Mouse (Mus musculus) hindbrain, embryonic 12.5 days (tissue): ENCODE measurements at regions not wholly inside any gene's neighbourhood (a gene's known extent, or its start where the extent isn't known, plus 50 kb on each side); places are given as distances from the start of the nearest gene placed in this dataset.

Experiments
- ATAC-seq: fragments of 200-750 bp; cut with Nextera tagmentation; 2 replicates; pipeline ENCODE4 v1.8.0; 2017; ENCODE audit warnings: moderate TSS enrichment; ENCODE audit not compliant: low FRiP score
- H3K27ac ChIP-seq: fragments of 300-500 bp; sonication (generic); 2 replicates; pipeline ENCODE4 v1.5.1; 2016; ENCODE audit warnings: mild to moderate bottlenecking
- H3K27me3 ChIP-seq: fragments of 300-500 bp; sonication (generic); 2 replicates; pipeline ENCODE4 v1.6.1; 2016; ENCODE audit warnings: mild to moderate bottlenecking
- H3K36me3 ChIP-seq: fragments of 300-500 bp; sonication (generic); 2 replicates; pipeline ENCODE4 v1.6.1; 2016; ENCODE audit warnings: mild to moderate bottlenecking
- H3K4me1 ChIP-seq: fragments of 300-500 bp; sonication (generic); 2 replicates; pipeline ENCODE4 v1.6.1; 2016
- H3K4me2 ChIP-seq: fragments of 300-500 bp; sonication (generic); replicated peaks from 2 replicates; pipeline ENCODE4 v1.6.1; 2016; ENCODE audit warnings: mild to moderate bottlenecking
- H3K4me3 ChIP-seq: fragments of 300-500 bp; sonication (generic); 2 replicates; pipeline ENCODE4 v1.5.1; 2016; ENCODE audit warnings: mild to moderate bottlenecking
- H3K9ac ChIP-seq: fragments of 300-500 bp; sonication (generic); 2 replicates; pipeline ENCODE4 v1.6.1; 2016; ENCODE audit warnings: mild to moderate bottlenecking, moderate library complexity
- H3K9me3 ChIP-seq: fragments of 300-500 bp; sonication (generic); replicated peaks from 2 replicates; pipeline ENCODE4 v1.6.1; 2016; ENCODE audit warnings: mild to moderate bottlenecking
- WGBS: fragments of 180-500 bp; shearing (Covaris S2); methylation state at CpG from one replicate; pipeline ENCODE4 v1.1.7; 2016; 5-methylcytosine and 5-hydroxymethylcytosine counted together

DNA sequence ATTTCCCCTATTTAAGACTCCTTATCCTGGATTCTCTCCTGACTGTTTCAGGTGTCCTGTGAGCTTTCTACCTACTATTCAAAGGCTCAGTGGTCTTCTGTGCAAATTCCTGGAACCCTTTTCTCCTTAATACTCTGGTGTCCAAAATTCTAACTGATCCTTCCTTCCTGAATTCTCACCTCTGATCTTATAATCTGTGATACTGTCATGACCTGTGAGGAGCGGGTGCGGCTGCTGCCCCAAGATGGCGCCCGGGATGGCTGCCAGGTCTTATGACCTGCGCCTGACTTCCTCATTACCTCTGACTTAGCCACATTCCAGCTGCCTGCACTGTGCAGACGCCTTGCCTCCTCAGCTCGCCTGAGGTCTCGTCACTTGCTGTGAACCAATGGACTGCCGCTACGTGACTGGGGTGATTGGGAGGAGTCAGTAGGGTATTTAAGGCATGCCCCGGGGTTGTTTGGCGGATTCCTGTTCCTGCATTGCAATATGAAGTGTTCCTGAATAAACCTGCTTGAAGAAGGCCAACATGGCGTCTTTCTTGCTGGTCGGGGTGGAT lies 131.2 kb downstream of the Ptbp2 start:
- WGBS = 95% methylated on average over 14 of the region's 14 CpGs
- H3K9ac ChIP-seq = no peak overlapping the region
- H3K36me3 ChIP-seq = no peaks in the 10 kb centered on the region
- H3K4me2 ChIP-seq = no peak overlapping the region
- H3K9me3 ChIP-seq = no peaks in the 10 kb centered on the region
- no peaks in the 10 kb centered on the region for H3K27me3 ChIP-seq
- no peak overlapping the region for H3K27ac ChIP-seq
- ATAC-seq = no peak
- H3K4me1 ChIP-seq = no peaks in the 10 kb centered on the region
- H3K4me3 ChIP-seq = no peak overlapping the region

DNA sequence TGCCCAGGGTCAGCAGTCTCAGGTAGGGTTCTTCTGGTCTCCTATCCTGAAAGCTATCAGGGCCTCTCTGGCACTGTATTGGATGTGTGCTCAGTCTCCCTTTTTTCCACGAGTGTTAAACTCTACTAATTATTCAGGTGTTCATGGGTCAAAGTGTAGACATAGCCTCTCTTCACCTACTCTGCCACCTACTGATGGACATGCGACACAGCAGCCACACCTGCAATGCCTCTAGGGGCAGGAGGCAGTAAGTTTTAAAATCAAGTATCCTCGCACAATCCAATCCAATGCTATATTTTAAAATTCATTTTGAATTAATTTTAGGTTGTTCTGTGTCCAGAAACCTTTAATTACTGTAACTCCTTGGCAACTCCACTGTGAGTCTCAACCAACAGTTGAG lies 145.6 kb downstream of the Ptbp2 start:
- H3K27ac ChIP-seq = no peak overlapping the region
- 0 out of 2 replicates have a peak, but pooled peaks cover 3% of the 10 kb centered on the region for H3K4me1 ChIP-seq
- no peaks in the 10 kb centered on the region for H3K36me3 ChIP-seq
- no peaks in the 10 kb centered on the region for H3K9me3 ChIP-seq
- H3K27me3 ChIP-seq = no peaks in the 10 kb centered on the region
- ATAC-seq = no peak
- no peak overlapping the region for H3K9ac ChIP-seq
- H3K4me3 ChIP-seq = no peak overlapping the region
- 58% methylated on average over 3 of the region's 3 CpGs for WGBS
- H3K4me2 ChIP-seq = no peak overlapping the region

DNA sequence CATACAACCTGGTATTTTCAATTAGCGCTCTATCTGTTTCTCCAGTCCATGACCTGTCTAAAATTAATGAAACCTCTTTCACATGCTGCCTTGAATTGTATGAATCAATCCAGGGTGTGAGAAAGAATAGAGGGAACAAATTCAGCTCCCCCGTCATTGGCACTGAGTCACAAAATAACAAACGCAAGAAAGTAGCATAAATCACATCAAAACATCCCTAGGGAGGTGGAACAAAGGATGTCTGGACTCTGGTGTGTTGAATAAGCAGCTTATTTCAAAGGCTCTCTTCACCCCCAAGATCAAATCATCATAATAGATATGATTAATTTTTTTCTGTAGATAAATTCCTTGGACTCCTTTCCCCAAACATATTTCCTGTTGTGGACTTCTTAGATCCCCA lies 148.6 kb downstream of the Ptbp2 start:
- H3K27me3 ChIP-seq = no peaks in the 10 kb centered on the region
- WGBS = 54% methylated on average over 3 of the region's 3 CpGs

DNA sequence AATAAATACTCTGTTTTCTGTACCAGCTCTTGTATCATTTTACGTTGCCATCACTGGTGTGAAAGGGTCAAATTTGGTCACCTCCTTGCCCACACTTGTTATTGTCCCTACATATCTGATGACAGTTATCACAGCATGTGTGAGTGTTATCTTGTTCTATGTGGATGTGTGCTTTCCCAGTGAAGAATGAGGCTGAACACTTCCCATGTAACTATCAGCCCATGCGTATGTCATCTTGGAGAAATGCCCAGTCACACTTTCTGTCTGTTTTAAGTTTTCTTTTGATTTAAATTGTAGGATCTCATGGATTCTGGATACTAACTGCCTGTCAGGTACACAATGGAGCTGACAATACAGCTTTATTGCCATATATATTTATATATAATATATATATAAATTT lies 150.8 kb downstream of the Ptbp2 start:
- Histone ChIP-seq H3K9ac (no peak overlapping the region), H3K27ac (no peak overlapping the region), H3K4me1 (0 out of 2 replicates have a peak, but pooled peaks cover 3% of the 10 kb centered on the region), H3K9me3 (no peaks in the 10 kb centered on the region), H3K36me3 (no peaks in the 10 kb centered on the region), H3K4me3 (no peak overlapping the region), H3K4me2 (no peak overlapping the region), H3K27me3 (no peaks in the 10 kb centered on the region)
- 83% methylated on average over 2 of the region's 2 CpGs for WGBS
- no peak for ATAC-seq

More for the DNA sequence above, 148.6 kb downstream of the Ptbp2 start:
- Histone ChIP-seq H3K4me2 (no peak overlapping the region), H3K9me3 (no peaks in the 10 kb centered on the region), H3K4me1 (0 out of 2 replicates have a peak, but pooled peaks cover 3% of the 10 kb centered on the region), H3K27ac (no peak overlapping the region), H3K9ac (no peak overlapping the region), H3K4me3 (no peak overlapping the region), H3K36me3 (no peaks in the 10 kb centered on the region)
- no peak for ATAC-seq

DNA sequence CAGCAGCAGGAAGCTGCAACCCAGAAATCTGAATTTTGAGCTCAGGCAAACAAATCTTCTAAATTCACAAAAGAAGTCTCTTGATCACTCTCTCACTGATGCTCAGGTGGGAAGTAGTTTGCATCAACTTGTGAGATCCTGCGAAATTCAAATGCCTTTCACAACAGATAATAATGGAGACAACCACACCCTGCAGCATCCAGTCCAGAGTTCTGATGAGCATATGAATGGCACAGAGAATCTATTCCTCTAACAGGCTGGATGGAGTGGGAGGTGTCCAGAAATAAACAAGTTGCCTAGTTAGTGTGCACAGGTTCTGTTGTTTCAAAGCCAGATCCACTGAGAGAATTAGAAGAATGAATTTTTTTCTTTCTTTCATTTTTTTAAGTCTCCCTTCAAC lies 178.2 kb downstream of the Ptbp2 start:
- Histone ChIP-seq H3K9ac (no peak overlapping the region), H3K27ac (no peak overlapping the region), H3K4me1 (no peaks in the 10 kb centered on the region), H3K4me2 (no peak overlapping the region), H3K4me3 (no peak overlapping the region), H3K9me3 (no peaks in the 10 kb centered on the region), H3K27me3 (no peaks in the 10 kb centered on the region), H3K36me3 (no peaks in the 10 kb centered on the region)
- 84% methylated on average over 1 of the region's 1 CpGs for WGBS
- ATAC-seq = no peak

DNA sequence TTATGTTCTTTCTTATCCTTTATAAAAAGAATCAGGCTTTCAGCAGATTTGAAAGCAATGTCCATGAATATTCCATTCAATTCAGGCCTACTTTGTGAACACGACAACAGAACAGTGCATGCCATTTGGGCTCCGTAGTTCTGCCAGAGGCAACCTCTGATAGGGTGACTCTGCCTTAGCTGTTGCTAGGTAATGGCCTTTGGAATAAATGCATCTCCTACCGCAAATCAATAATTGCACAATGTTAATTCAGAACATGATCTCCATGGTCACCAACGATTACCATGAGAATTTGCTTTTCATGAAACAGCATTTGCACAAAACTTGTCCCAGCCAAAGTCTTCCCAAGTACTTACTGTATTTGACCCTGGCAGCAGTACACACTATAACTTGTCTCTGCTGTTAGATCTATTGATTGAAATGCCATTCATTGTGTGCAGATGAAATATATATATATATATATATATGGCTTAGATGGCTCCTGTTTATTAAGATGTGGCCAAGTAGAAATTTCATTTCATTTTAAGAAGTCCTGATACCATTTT lies 195.3 kb downstream of the Ptbp2 start:
- Histone ChIP-seq H3K9ac (no peak overlapping the region), H3K27ac (no peak overlapping the region), H3K4me2 (no peak overlapping the region), H3K36me3 (no peaks in the 10 kb centered on the region), H3K9me3 (no peaks in the 10 kb centered on the region), H3K27me3 (no peaks in the 10 kb centered on the region), H3K4me1 (no peaks in the 10 kb centered on the region), H3K4me3 (no peak overlapping the region)
- 38% methylated on average over 4 of the region's 4 CpGs for WGBS
- peak; percentile 87 for ATAC-seq

DNA sequence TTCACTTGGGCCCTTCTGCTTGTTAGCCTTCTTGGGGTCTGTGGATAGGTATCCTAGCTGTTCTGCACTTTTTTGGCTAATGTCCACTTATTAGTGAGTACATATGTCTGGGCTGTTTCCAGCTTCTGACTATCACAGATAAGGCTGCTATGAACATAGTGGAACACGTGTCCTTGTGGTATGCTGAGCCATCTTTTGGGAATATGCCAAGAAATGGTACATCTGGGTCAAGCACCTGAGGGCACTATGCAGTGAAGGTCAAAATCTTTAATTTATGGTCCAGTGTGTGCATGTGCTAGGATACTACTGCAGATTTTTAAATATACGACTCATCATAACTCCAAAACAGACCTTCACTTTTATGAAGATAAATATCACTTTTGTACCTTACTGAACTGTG lies 196.3 kb downstream of the Ptbp2 start:
- Histone ChIP-seq H3K36me3 (no peaks in the 10 kb centered on the region), H3K9me3 (no peaks in the 10 kb centered on the region), H3K4me1 (no peaks in the 10 kb centered on the region), H3K27me3 (no peaks in the 10 kb centered on the region), H3K4me2 (no peak overlapping the region), H3K4me3 (no peak overlapping the region), H3K9ac (no peak overlapping the region), H3K27ac (no peak overlapping the region)
- WGBS = 83% methylated on average over 2 of the region's 2 CpGs
- ATAC-seq = no peak

DNA sequence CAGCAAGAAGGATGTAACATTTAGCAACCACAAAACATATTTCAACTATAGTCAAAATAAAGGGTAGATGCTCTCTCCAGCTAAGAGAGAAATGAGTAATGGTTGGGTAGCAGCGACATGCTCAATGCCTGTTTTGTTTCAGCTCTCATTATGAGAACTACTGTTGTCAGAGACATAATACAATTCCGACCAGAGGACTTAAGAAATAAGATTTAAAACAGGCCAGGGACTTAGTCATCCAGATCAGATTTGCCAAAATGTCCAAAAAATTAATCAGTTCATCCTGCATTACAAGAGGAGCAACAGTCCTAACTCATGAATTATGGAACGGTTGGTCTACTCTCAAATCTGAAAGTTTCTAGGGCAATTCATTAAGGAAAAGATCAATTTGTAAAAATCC lies 208.8 kb downstream of the Ptbp2 start:
- H3K27ac ChIP-seq = no peak overlapping the region
- no peaks in the 10 kb centered on the region for H3K4me1 ChIP-seq
- H3K4me3 ChIP-seq = no peak overlapping the region
- 86% methylated on average over 3 of the region's 3 CpGs for WGBS
- H3K9me3 ChIP-seq = no peaks in the 10 kb centered on the region
- ATAC-seq = no peak
- H3K4me2 ChIP-seq = no peak overlapping the region
- H3K9ac ChIP-seq = no peak overlapping the region
- no peaks in the 10 kb centered on the region for H3K27me3 ChIP-seq
- H3K36me3 ChIP-seq = no peaks in the 10 kb centered on the region

DNA sequence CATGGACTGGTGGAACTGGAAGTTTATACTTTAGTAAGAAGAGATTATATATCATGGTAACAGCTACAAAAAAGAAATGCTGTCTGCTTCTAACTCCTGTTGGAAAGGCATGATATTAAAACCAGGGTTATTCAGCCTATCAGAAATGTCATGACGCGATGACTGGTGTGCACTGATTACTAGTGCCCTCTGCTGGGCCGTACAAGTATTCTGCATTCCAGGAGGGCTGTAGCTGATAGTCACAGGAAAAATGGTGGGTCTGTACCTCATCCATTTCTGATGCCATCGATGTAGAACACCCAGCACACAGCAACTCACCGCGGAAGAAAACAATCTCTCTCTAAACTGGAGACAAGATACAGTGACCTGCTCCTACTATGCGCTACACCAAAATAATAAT lies 246.4 kb downstream of the Ptbp2 start:
- ATAC-seq = no peak
- no peaks in the 10 kb centered on the region for H3K27me3 ChIP-seq
- 81% methylated on average over 7 of the region's 7 CpGs for WGBS
- no peak overlapping the region for H3K4me2 ChIP-seq
- no peak overlapping the region for H3K9ac ChIP-seq
- no peaks in the 10 kb centered on the region for H3K4me1 ChIP-seq
- H3K27ac ChIP-seq = no peak overlapping the region
- H3K4me3 ChIP-seq = no peak overlapping the region
- H3K9me3 ChIP-seq = no peaks in the 10 kb centered on the region
- no peaks in the 10 kb centered on the region for H3K36me3 ChIP-seq

DNA sequence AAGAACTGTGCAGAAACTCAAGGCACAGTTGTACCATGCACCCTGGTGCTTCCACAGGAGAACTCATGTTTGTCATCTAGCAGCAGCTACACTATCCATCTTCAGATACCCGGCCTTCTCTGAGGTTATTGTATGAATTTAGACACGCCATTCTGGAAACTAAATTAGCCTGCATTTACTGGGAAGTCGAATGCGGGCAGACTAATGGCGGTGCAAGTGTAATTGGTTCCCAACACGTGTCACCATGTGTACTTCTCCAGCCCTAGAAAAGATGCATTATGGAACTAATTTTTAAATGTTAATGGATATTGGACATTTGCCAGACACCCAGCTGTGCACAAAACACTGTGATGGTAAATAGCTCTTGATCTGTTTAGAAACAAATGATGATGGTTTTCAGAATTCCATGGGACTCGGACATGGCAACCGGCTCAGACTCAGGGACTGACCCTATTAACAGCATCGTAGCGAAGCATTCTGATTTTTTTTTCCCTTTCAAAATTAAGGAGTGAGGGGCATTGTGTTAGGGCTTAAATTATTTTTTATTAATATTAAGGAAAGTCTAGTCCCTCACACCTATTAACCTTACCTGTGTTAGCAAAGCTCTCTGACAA lies 259.6 kb downstream of the Ptbp2 start:
- no peaks in the 10 kb centered on the region for H3K36me3 ChIP-seq
- no peaks in the 10 kb centered on the region for H3K27me3 ChIP-seq
- H3K9ac ChIP-seq = no peak overlapping the region
- peak; percentile 75 for ATAC-seq
- H3K4me2 ChIP-seq = no peak overlapping the region
- H3K4me3 ChIP-seq = no peak overlapping the region
- WGBS = 43% methylated on average over 10 of the region's 10 CpGs
- no peaks in the 10 kb centered on the region for H3K4me1 ChIP-seq
- no peak overlapping the region for H3K27ac ChIP-seq
- H3K9me3 ChIP-seq = no peaks in the 10 kb centered on the region

DNA sequence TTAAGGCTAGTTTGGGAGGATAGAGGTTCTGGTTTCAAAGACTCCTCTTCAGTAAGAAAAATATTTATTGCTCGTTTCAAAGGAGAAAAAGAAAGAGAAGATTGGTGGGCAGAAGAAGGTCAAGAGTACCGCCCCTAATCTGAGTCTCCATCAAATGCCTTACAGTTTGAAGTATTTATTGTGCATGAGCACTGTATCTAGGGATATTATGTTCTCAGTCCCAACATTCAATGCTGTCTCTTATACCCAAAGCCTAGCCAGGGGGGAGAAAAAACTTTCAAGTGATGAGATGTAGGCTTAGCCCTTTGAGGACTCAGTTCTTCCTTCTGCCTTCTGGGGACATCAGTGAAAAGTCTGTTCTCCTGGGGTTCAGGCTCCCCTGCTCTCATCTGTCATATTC lies 271.7 kb downstream of the Ptbp2 start:
- Histone ChIP-seq H3K4me1 (no peaks in the 10 kb centered on the region), H3K27ac (no peak overlapping the region), H3K4me2 (no peak overlapping the region), H3K9ac (no peak overlapping the region), H3K9me3 (no peaks in the 10 kb centered on the region), H3K27me3 (no peaks in the 10 kb centered on the region), H3K36me3 (no peaks in the 10 kb centered on the region), H3K4me3 (no peak overlapping the region)
- no peak for ATAC-seq
- WGBS = 86% methylated on average over 2 of the region's 2 CpGs

DNA sequence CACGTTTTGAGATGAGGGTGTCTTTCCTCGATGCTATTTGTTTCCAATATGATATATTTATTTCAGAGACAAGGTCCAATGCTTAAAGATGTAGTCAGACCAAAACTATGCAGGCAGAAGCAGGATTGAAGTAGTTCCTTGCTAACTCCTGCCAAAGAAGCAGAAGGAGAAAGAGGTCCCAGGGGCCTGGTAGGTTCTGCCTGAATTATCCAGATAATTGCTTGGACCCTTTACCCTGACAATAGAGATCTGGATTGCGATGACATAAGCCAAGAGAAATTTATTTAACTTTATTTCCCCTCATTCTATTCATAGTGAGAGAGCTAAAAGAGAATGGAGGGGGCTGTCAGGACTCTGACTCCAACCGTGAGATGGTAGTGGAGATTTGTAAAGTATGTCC lies 275.1 kb downstream of the Ptbp2 start:
- H3K27me3 ChIP-seq = no peaks in the 10 kb centered on the region
- no peak overlapping the region for H3K4me3 ChIP-seq
- no peak for ATAC-seq
- no peak overlapping the region for H3K27ac ChIP-seq
- no peak overlapping the region for H3K4me2 ChIP-seq
- H3K36me3 ChIP-seq = no peaks in the 10 kb centered on the region
- H3K9me3 ChIP-seq = no peaks in the 10 kb centered on the region
- no peaks in the 10 kb centered on the region for H3K4me1 ChIP-seq
- 55% methylated on average over 4 of the region's 4 CpGs for WGBS
- no peak overlapping the region for H3K9ac ChIP-seq

DNA sequence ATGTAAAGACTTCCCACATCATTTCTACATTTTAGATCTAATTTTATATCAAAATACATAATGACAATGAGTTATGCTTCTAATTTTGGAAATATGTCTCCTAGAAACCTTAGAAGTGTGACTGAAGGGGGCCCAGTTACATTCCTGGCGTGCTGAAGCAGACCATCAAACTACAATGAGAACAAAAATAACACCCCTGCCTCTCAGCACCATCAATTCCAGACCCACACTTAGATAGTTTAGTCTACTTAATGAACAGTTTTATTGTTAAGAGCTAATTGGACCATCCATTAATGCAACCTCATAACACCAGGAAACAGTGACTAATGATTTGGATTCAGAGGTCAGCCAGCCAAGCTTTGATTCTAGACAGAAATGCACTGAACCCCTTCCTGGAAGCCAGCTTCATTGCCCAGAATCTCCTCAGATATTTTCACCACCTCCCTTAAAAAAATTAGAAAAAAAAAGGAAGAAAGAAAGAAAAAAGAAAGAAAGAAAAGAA lies 280.7 kb downstream of the Ptbp2 start:
- no peaks in the 10 kb centered on the region for H3K36me3 ChIP-seq
- H3K4me3 ChIP-seq = no peak overlapping the region
- 73% methylated on average over 1 of the region's 1 CpGs for WGBS
- H3K9ac ChIP-seq = no peak overlapping the region
- H3K27me3 ChIP-seq = no peaks in the 10 kb centered on the region
- H3K4me2 ChIP-seq = no peak overlapping the region
- no peak for ATAC-seq
- H3K4me1 ChIP-seq = no peaks in the 10 kb centered on the region
- no peak overlapping the region for H3K27ac ChIP-seq
- no peaks in the 10 kb centered on the region for H3K9me3 ChIP-seq
